Mouse (Mus musculus) v-Abl transformed pro-B cells (cell line): ENCODE data around the gene Olfml2b.

Source experiments
- in situ Hi-C, 2 experiments: fragments of 400-800 bp; cut with MboI; formaldehyde crosslinking; loops; one replicate each; pipeline ENCODE4 v1.15.1; 2025; ENCODE audit not compliant: unreplicated experiment in 2 of 2

The Olfml2b gene

DNA sequence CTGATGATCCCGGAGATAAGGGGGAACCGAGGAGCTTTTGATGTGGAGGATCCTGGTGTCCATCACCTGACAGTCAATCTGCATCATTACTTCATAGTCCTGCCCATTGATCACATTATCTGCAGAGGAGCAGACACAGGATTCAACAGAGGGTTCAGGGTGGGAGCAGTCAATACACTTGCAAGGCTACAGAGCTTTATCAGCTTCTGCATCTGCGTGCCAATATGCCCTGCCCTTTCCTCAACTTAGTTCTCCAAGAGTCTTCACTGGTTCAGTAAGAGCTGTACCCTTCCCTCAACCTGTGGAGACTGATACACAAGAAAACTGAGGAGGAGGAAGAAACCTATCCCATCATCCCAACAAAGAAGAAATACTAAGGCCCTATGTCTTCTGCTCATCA is 65.6 kb downstream of the Olfml2b start:
- in situ Hi-C loops = loop anchor here in 1 of 2 experiments (10.0 kb wide), 1 partner anchor 55 kb away; no protein-coding TSS in a partner anchor

DNA sequence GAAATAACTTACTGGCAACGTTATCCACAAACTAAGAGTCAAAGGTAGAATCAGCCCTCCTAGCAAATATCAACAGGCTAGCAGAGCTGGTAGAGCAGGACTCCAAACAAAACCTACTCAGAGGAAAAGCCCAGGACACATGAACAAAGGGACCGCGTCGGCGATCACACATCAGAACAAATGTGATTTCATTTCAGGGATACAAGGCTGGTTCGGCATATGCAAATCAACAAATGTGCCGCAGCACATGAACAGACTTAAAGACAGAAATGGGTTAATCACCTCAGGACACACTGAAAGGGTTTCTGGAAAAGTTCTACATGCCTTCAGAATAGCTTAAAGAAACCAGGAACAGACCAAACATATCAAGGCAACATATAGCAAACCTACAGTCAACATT is 67.4 kb downstream of the Olfml2b start:
- in situ Hi-C loops = no loop called here

DNA sequence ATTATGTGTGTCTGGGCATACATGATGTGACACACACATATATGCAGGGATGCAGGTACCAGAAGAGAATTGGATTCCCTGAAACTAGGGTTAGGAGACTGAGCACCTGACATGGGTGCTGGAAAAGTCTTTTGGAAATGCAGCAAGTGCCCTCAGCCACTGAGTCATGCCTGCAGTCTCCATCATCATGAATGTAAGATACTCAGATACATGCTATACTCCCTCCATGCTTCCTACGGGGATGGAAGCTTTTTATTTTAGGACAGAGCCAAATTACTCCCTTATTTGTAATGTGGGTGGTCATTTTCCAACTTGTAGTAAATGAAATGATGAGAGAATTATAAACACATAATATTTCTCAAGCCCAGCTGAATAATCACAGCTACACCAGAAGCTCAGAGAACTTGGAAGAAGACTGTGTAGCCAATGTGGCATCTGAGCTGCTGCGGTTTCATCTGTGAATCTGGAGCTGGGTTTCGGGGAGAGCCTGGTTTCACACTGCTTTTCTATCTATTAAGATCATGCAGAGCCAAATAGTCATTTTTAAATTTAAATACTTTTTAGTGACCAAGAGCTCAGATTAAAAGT is 73.0 kb downstream of the Olfml2b start:
- in situ Hi-C loops = no loop called here

DNA sequence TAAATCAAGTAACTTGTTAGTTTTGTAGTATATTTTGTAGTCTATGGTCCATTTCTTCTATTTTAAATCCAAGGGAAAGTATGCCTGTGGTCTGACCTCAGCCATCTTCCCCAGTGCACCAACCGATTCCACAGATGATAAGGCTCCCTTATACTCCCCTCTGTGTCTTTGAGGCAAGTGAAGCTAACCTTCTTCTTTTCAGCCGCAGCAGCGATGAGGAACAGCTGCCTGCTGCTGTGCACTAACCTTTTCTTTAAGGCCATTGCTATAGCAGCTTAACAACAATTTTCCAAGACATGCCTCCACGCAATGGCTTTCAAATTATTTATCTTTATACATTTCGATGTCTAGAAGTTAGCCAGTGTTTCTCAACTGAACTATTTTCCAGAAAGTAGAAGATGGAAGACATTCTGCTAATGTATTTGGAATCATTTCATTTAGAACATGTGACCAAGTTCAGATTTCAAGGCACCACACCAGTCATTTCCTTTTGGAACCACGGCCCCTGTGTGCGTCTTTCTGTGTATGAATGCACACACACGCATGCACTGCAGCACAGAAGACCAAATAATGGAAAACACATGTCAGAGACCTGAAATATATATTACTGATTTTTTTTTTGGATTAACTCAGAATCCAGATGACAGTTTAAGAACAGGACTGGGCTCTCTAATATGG is 73.9 kb downstream of the Olfml2b start:
- in situ Hi-C loops = no loop called here

DNA sequence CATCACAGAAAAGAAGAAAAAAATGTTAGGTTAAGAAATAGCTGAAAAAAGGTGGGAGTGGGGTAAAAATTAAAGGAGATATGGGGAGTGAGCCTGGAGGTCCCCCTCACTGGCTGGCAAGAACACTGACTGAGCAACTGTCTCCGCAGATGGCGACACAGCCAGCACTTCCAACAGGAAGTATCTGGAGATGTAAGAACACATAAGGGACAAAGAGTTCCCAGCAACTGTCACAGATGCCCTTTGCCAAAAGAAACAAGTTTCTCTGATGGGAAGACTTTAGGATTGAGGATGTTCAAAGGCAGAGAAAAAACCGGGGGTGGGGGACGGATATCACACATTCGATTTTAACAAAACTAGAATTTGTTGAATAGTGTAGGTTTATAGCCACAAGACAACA is 77.2 kb downstream of the Olfml2b start:
- in situ Hi-C loops = no loop called here

DNA sequence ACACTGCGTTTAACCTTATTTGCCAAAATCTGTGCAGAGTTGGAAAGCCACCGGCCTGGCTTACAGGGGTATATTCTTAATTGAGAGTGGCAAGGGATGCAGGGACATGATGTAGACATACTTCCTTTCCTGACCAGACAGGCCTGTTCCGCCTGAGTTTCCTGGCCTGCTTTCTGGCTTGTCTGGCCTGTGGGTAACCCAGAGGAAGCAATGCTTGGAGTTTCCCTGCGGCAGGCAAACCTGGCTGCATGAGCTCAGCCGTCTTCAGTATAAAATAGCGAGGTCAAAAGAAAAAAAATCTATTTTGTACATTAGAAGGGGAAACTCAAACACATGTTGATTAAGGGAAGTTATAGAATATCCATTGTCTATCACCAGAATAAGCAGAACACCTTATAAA is 84.2 kb downstream of the Olfml2b start:
- in situ Hi-C loops = no loop called here

DNA sequence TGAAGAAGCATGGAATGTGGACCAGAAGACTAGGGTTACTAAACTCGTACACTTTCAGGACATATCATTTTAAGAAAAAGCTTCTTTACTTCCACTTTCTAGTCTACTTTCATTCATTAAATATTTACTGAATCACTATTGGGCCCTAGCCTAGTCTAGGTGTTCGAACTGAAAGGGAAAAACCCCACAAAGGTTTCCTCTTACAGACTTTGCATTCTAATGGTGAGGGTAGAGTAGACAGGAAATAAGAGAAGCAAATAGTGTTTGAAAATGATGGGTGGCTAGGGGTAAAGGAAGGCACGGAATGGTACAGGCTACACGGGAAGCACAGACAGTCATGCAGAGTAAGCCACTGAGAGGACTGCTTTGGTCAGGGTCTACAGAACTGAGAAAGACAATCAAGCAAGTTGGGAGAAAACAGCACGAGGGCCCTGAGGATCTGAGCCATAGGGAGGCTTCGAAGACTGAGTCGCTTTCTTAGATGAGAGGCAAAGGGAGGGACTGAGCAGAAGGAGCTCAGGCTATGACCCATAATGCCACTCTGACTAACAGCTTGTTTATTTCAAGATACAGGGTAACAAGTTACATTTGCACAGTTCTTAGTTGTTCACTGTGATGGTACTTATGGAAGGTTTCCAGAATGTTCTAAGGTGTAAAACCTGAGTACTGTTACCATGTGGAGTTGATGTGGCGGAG is 85.1 kb downstream of the Olfml2b start:
- in situ Hi-C loops = no loop called here

DNA sequence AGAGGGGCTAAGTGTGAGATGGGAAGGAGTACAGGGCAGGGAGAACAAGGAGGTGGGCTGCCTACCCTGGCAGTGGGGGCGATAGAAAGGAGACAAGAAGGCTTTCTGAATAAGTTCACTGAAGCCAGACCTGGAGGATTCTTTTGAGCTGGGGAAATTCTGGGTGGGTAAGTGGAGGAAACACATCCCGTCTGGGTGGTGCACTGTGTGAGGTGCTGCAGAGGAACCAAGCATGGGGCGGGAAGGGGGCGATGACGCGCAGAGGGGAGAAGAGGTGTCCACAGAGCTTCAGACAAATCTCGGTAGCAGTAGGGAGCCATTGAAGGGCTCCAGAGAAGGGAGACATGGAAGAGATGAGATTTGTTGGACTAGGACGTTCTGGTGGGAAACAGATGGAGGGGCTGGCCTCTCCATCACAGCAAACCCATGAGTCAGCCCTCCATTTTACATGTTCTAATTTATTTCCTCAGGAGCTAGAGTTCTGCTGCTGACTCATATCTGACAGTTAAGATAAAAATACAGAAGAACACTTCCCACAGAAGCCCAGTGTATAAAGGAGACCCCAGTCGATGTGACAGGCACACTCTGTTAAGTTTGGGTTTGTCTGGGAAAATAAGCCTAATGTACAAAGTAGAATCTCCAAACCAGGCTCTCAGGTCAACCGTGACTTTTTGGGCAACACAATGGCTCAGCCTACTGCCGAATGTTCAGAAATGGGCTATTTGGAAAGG is 87.7 kb downstream of the Olfml2b start:
- in situ Hi-C loops = no loop called here
